Mouse (Mus musculus) olfactory bulb, adult 2 months (tissue): ENCODE results near the gene Prrx2. TPM values are rescaled to one million over a fixed set of nuclear protein-coding genes. Genes with fewer than 3 reads are reported as not detected.
A peak's percentile ranks its signal among the peaks of the same experiment; 100 is the strongest.

ENCODE experiments used
- H3K27ac ChIP-seq: fragments of 200-500 bp; 2 replicates; pipeline ENCODE4 v1.5.1; 2012; ENCODE audit warnings: low read depth, low read length; ENCODE audit not compliant: insufficient read depth
- H3K4me1 ChIP-seq: fragments of 200-500 bp; 2 replicates; pipeline ENCODE4 v1.6.1; 2012; ENCODE audit warnings: low read length; ENCODE audit not compliant: control insufficient read depth, insufficient read depth
- H3K4me3 ChIP-seq: fragments of 200-500 bp; 2 replicates; pipeline ENCODE4 v1.5.1; 2012; ENCODE audit warnings: mild to moderate bottlenecking, low read depth, low read length, moderate library complexity; ENCODE audit not compliant: insufficient read depth
- CTCF ChIP-seq: fragments of 200-500 bp; IDR thresholded peaks from 2 replicates; pipeline ENCODE4 v1.5.1; 2012; ENCODE audit warnings: low read depth, mild to moderate bottlenecking, low read length, moderate library complexity; ENCODE audit not compliant: insufficient read depth
- POLR2A ChIP-seq: fragments of 200-500 bp; IDR thresholded peaks from 2 replicates; pipeline ENCODE4 v1.6.1; 2012; ENCODE audit warnings: mild to moderate bottlenecking, low read depth, low read length, moderate library complexity; ENCODE audit not compliant: insufficient read depth
- WGBS: fragments of 180-500 bp; shearing (Covaris S2); methylation state at CpG from one replicate; pipeline ENCODE4 v1.1.7; 2018; 5-methylcytosine and 5-hydroxymethylcytosine counted together
- polyA plus RNA-seq: library from polyadenylated mRNA; stranded (reverse); fragments of >200 nt; gene quantifications from 2 replicates; pipeline ENCODE4 v1.2.4, GENCODE M21; 2012; ENCODE audit warnings: low replicate concordance; ENCODE audit not compliant: missing spikeins, insufficient read depth, insufficient read length

The Prrx2 gene
- polyA plus RNA-seq, 1 experiment: not detected

GRCm38 (mm10) chr2:30879481-30879880 is 44.7 kb downstream of the Prrx2 start:
- no peak overlapping the region for H3K27ac ChIP-seq
- peaks cover 9% of the 10 kb centered on the region for H3K4me1 ChIP-seq
- H3K4me3 ChIP-seq: no peak overlapping the region
- no peak for TF ChIP-seq CTCF
- no peak for TF ChIP-seq POLR2A
- 95% methylated on average over 15 of the region's 15 CpGs for WGBS

GRCm38 (mm10) chr2:30881215-30881614 is 46.4 kb downstream of the Prrx2 start:
- Histone ChIP-seq H3K4me1 (peaks cover 8% of the 10 kb centered on the region), H3K27ac (no peak overlapping the region), H3K4me3 (no peak overlapping the region)
- 84% methylated on average over 7 of the region's 7 CpGs for WGBS
- TF ChIP-seq POLR2A (no peak), CTCF (no peak)

GRCm38 (mm10) chr2:30884852-30885373 is 50.1 kb downstream of the Prrx2 start:
- 94% methylated on average over 4 of the region's 4 CpGs for WGBS
- Histone ChIP-seq H3K4me1 (peaks cover 13% of the 10 kb centered on the region), H3K4me3 (no peak overlapping the region), H3K27ac (no peak overlapping the region; the same call in 1 of the 2 replicates)
- no peak for TF ChIP-seq CTCF
- no peak for TF ChIP-seq POLR2A

DNA sequence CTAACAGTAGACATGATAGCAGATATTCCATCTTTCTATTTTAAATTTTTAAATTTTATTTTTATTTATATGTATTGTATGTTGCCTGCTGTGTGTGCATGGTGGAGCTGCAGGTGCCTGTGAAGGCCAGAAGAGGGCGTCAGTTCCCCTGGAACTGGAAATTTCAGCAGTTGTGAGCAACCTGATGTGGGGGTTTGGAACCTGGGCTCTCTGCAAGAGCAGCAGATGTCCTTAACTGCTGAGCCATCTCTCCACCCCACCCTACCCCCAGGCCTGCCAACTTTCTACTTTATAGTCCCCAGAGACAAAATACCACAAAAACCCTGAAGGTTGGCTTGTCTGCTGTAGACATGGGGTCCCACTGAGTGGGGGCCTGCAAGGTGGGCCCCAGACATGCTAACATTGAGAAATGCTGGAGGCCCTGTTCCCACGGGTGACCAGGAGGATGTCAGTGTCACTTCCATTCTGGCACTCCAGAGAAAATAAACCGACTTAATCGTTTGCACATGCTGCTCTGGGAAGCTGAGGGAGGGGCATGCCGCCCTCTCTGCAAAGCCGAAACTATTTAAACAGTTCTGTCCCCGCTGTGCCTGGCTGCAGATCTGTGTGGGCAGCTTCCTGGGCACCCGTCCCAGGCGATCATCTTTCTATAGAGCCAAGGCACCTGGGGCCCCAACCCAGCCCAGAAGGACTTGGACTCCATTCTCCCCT is 50.8 kb downstream of the Prrx2 start:
- WGBS: 15% methylated on average over 9 of the region's 9 CpGs
- Histone ChIP-seq H3K4me3 (no peak overlapping the region), H3K27ac (peak overlapping the region; percentile 50), H3K4me1 (peaks cover 13% of the 10 kb centered on the region)
- TF ChIP-seq POLR2A: no peak
- TF ChIP-seq CTCF: no peak

DNA sequence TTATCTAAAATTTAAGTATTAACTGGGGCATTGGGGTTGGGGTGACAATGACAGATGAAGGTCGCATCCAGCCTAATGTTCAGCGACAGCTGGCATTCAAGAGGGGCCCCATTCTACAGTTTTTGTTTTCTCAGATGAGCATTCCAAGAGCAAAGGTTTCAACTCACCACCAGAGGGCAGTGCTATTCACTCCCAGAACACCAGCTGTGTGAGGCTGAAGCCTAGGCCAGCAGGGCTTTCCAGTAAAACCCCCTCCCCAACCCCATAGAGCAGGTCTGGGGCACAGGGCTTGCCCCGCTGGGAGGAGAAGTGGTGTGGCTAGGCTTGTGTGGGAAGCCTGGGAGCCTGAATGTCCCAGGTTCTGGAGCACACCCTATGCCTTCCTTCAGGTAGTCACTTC is 56.2 kb downstream of the Prrx2 start:
- peaks cover 6% of the 10 kb centered on the region for H3K4me1 ChIP-seq
- no peak overlapping the region for H3K4me3 ChIP-seq
- H3K27ac ChIP-seq: no peak overlapping the region
- TF ChIP-seq POLR2A (no peak), CTCF (peak; percentile 43; the same call in 1 of the 2 replicates)
- 9% methylated on average over 3 of the region's 3 CpGs for WGBS

GRCm38 (mm10) chr2:30893399-30893798 is 58.6 kb downstream of the Prrx2 start:
- 70% methylated on average over 6 of the region's 6 CpGs for WGBS
- no peak overlapping the region for H3K4me3 ChIP-seq

GRCm38 (mm10) chr2:30893946-30894345 is 59.2 kb downstream of the Prrx2 start:
- 88% methylated on average over 7 of the region's 7 CpGs for WGBS
- TF ChIP-seq CTCF (no peak), POLR2A (no peak)
- Histone ChIP-seq H3K27ac (no peak overlapping the region), H3K4me3 (no peak overlapping the region), H3K4me1 (no peaks in the 10 kb centered on the region)

More at GRCm38 (mm10) chr2:30893399-30893798, 58.6 kb downstream of the Prrx2 start:
- TF ChIP-seq CTCF (no peak), POLR2A (no peak)
- Histone ChIP-seq H3K27ac (no peak overlapping the region), H3K4me1 (no peaks in the 10 kb centered on the region)

DNA sequence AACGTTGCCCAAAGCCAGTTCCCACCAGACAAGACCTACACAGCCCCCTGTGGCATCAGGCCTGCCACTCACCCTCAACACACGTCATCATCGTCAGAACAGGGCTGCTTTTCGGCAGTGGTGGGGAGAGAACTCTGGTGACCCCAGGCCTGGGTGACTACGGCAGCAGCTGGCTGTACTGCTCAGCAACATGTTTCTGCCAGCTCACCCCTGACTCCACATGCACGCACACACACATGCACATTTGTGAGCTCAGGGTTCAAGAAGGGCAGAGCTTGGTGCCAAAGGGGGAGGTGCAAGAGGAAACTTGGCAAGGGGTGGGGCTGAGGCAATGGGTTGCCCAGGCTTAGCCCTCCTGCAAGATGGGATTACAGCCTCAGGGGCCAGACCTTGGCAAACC is 62.5 kb downstream of the Prrx2 start:
- no peaks in the 10 kb centered on the region for H3K4me1 ChIP-seq
- WGBS: 62% methylated on average over 6 of the region's 6 CpGs

GRCm38 (mm10) chr2:30899397-30900069 is 64.8 kb downstream of the Prrx2 start:
- no peak for TF ChIP-seq CTCF
- TF ChIP-seq POLR2A: no peak
- H3K27ac ChIP-seq: no peak overlapping the region
- 93% methylated on average over 14 of the region's 14 CpGs for WGBS
- no peak overlapping the region for H3K4me3 ChIP-seq
- H3K4me1 ChIP-seq: peaks cover 8% of the 10 kb centered on the region; the same call in 1 of the 2 replicates

More for the DNA sequence above, 62.5 kb downstream of the Prrx2 start:
- Histone ChIP-seq H3K4me3 (no peak overlapping the region), H3K27ac (no peak overlapping the region)
- no peak for TF ChIP-seq POLR2A
- no peak for TF ChIP-seq CTCF
